Mouse (Mus musculus) testis, adult 2 months (tissue): Measurements from ENCODE around the gene Hsd3b2.

ENCODE experiments used
- CTCF ChIP-seq: fragments of 200-500 bp; IDR thresholded peaks from 2 replicates; pipeline ENCODE4 v1.5.1; 2012; ENCODE audit warnings: low read depth, mild to moderate bottlenecking, inconsistent platforms, low read length, moderate library complexity; ENCODE audit not compliant: control insufficient read depth, insufficient read depth, insufficient replicate concordance
- POLR2A ChIP-seq: fragments of 200-500 bp; IDR thresholded peaks from 2 replicates; pipeline ENCODE4 v1.6.1; 2012; ENCODE audit warnings: low read depth, mild to moderate bottlenecking, inconsistent platforms, low read length, moderate library complexity; ENCODE audit not compliant: control insufficient read depth

GRCm38 (mm10) chr3:98726281-98726680 lies 1.9 kb upstream of the Hsd3b2 start:
- no peak for TF ChIP-seq CTCF
- no peak for TF ChIP-seq POLR2A
